Mouse (Mus musculus) lung, embryonic 16.5 days (tissue): ENCODE data around the gene Disc1. TPM values are rescaled to one million over a fixed set of nuclear protein-coding genes. Genes with fewer than 3 reads are reported as not detected.
A peak's percentile ranks its signal among the peaks of the same experiment; 100 is the strongest.

Experiments
- ATAC-seq: fragments of 200-750 bp; cut with Nextera tagmentation; 2 replicates; pipeline ENCODE4 v1.8.0; 2017; ENCODE audit warnings: low read depth, mild to moderate bottlenecking, moderate library complexity
- H3K27ac ChIP-seq: fragments of 300-500 bp; sonication (generic); 2 replicates; pipeline ENCODE4 v1.5.1; 2014; ENCODE audit warnings: mild to moderate bottlenecking, control low read depth, low read length
- H3K27me3 ChIP-seq: fragments of 300-500 bp; sonication (generic); 2 replicates; pipeline ENCODE4 v1.6.1; 2014; ENCODE audit warnings: low read depth, low read length, mixed read lengths; ENCODE audit not compliant: control insufficient read depth, insufficient read depth
- H3K36me3 ChIP-seq: fragments of 300-500 bp; sonication (generic); 2 replicates; pipeline ENCODE4 v1.6.1; 2014; ENCODE audit warnings: low read length; ENCODE audit not compliant: control insufficient read depth, insufficient read depth
- H3K4me1 ChIP-seq: fragments of 300-500 bp; sonication (generic); replicated peaks from 2 replicates; pipeline ENCODE4 v1.6.1; 2014; ENCODE audit warnings: low read length, mixed read lengths; ENCODE audit not compliant: control insufficient read depth, insufficient read depth
- H3K4me2 ChIP-seq: fragments of 300-500 bp; sonication (generic); 2 replicates; pipeline ENCODE4 v1.6.1; 2014; ENCODE audit warnings: low read depth, low read length, control low read depth
- H3K4me3 ChIP-seq: fragments of 300-500 bp; sonication (generic); 2 replicates; pipeline ENCODE4 v1.5.1; 2014; ENCODE audit warnings: mild to moderate bottlenecking, low read length, control low read depth
- H3K9ac ChIP-seq: fragments of 300-500 bp; sonication (generic); 2 replicates; pipeline ENCODE4 v1.6.1; 2014; ENCODE audit warnings: low read length, control low read depth
- H3K9me3 ChIP-seq: fragments of 300-500 bp; sonication (generic); 2 replicates; pipeline ENCODE4 v1.6.1; 2016; ENCODE audit warnings: low read length; ENCODE audit not compliant: control insufficient read depth
- WGBS: fragments of 180-500 bp; shearing (Covaris S2); extraction: QIAGEN DNeasy Blood & Tissue Kit; methylation state at CpG from one replicate; pipeline ENCODE4 v1.1.7; 2014; 5-methylcytosine and 5-hydroxymethylcytosine counted together
- polyA plus RNA-seq: library from polyadenylated mRNA; unstranded; fragments of >200 nt; fragmentation: Nextera tagmentation; extraction: Ambion mirVana; gene quantifications from 2 replicates; pipeline ENCODE4 v1.2.1, GENCODE M21; 2015

Gene Disc1
- polyA plus RNA-seq, 1 experiment from 2014 or later, result 2.6 TPM

DNA sequence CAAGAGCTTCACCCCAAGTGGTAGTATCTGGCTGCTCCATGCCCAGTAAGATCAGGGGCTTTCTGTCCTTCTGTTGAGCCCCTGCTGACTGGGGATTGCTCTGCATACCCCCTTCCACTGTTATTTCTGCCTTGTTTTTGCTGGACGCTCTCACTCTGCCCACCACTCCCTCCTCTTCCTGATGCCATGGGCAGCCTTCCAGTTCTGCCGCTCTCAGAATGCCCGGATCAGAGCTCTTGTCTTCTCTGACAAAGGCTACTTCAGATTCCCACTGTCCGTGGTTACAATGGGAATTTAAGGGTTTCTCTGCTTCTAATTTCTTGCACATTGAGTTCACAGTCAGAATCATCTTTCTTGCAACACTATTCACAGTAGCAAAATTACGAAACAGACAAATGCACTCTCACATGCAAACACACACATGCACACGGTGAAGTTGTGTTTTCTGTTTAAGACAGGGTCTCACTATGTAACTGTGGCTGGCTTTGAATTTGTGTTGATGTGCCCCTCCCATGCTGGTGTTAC lies 214.2 kb downstream of the Disc1 start:
- H3K4me1 ChIP-seq, result peaks cover 9% of the 10 kb centered on the region; the same call in 1 of the 2 replicates
- H3K4me3 ChIP-seq, result no peak overlapping the region
- ATAC-seq, result 0 out of 2 replicates have a peak, but pooled peaks have one; percentile 36
- no peaks in the 10 kb centered on the region for H3K9me3 ChIP-seq
- no peak overlapping the region for H3K4me2 ChIP-seq
- no peaks in the 10 kb centered on the region for H3K27me3 ChIP-seq
- no peaks in the 10 kb centered on the region for H3K36me3 ChIP-seq
- 58% methylated on average over 6 of the region's 6 CpGs for WGBS
- H3K27ac ChIP-seq, result no peak overlapping the region
- no peak overlapping the region for H3K9ac ChIP-seq

DNA sequence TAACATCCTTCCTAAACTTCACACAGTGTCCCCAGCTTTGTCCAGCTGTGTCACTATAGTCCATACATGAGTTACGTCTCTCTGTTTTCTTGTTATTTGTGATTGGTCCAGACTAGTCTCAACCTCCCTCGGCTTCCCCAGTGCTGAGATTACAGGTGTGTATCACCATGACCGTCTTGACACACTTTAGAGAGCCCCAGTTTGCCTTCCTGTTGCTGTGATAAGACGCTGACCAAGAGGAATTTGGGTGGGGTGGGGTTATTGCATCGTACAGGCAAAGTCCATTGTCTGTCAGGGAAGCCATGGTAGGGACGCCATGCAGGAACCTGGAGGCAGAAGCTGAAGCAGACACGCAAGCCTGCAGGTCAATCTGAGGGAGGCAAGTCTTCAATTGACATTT lies 216.3 kb downstream of the Disc1 start:
- peaks cover 3% of the 10 kb centered on the region; the same call in 1 of the 2 replicates for H3K9me3 ChIP-seq
- H3K27me3 ChIP-seq, result no peaks in the 10 kb centered on the region
- H3K27ac ChIP-seq, result no peak overlapping the region
- H3K9ac ChIP-seq, result no peak overlapping the region
- WGBS, result 65% methylated on average over 7 of the region's 7 CpGs
- no peaks in the 10 kb centered on the region for H3K36me3 ChIP-seq
- no peak for ATAC-seq
- no peak overlapping the region for H3K4me3 ChIP-seq
- H3K4me2 ChIP-seq, result no peak overlapping the region
- peaks cover 9% of the 10 kb centered on the region; the same call in 1 of the 2 replicates for H3K4me1 ChIP-seq

DNA sequence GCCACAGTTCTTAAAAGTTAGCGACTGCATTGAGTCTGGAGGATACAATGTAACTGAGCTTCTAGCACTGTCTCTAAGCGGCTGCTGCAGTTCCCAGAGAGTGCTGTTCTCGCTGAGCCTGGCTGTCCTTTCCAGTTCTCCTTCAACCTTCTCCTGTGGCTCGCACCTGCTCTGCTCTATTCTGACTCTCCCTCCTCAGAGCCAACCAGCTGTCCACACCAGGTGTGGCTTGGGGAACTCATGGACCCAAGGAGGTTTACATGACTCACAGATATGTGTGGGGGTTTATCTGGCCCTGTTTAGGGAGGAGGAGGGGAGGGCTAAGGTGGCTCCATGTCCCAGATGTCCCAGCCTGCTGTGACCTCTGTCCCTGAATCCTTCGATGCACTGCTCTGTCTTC lies 217.4 kb downstream of the Disc1 start:
- WGBS, result 58% methylated on average over 5 of the region's 5 CpGs
- ATAC-seq, result no peak

DNA sequence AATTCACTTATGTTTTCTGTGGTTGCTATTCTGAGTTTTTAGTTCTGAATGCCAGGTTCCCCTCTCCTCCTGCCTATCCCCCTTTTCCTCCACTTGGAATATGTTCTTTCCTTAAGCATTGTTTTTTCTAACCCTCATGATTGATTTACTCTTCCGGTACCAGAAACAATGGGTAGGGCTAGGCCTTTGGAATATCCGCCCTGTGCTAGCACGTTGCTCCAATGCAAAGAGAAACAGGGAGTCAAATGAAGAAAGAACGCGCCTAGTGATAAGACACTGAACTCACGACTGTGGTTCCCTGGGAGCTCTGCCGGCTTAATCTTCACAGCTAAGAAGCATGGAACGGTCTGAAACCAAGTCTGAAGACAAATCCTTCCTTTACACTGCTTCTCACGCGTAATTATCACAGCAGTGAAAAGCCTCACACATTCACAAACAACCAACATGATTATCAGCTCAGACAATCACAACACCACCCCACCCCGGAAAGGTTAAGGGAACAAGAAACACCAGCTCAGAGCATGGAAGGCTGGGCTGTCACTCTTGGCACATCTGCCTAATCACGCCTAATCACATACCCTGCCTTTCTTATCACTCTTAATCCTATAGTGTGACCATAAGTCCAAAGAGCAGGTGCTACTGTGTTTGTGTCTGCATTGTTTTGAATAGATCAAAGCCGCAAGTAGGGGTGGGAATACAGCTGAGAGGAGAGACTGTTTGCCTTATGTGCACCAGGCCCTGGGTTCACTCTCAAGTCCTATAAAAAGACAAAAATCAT lies 218.3 kb downstream of the Disc1 start:
- Histone ChIP-seq H3K4me3 (no peak overlapping the region), H3K9ac (no peak overlapping the region), H3K27me3 (no peaks in the 10 kb centered on the region), H3K4me2 (no peak overlapping the region), H3K27ac (peak overlapping the region; percentile 78), H3K9me3 (peaks cover 3% of the 10 kb centered on the region; the same call in 1 of the 2 replicates), H3K4me1 (peaks cover 9% of the 10 kb centered on the region; the same call in 1 of the 2 replicates), H3K36me3 (no peaks in the 10 kb centered on the region)
- 33% methylated on average over 13 of the region's 13 CpGs for WGBS
- ATAC-seq, result peak; percentile 62

More for the DNA sequence above, 217.4 kb downstream of the Disc1 start:
- Histone ChIP-seq H3K9me3 (peaks cover 3% of the 10 kb centered on the region; the same call in 1 of the 2 replicates), H3K4me2 (no peak overlapping the region), H3K36me3 (no peaks in the 10 kb centered on the region), H3K27me3 (no peaks in the 10 kb centered on the region), H3K27ac (peak overlapping the region; percentile 10; the same call in 1 of the 2 replicates), H3K9ac (no peak overlapping the region), H3K4me3 (no peak overlapping the region), H3K4me1 (peaks cover 9% of the 10 kb centered on the region; the same call in 1 of the 2 replicates)

DNA sequence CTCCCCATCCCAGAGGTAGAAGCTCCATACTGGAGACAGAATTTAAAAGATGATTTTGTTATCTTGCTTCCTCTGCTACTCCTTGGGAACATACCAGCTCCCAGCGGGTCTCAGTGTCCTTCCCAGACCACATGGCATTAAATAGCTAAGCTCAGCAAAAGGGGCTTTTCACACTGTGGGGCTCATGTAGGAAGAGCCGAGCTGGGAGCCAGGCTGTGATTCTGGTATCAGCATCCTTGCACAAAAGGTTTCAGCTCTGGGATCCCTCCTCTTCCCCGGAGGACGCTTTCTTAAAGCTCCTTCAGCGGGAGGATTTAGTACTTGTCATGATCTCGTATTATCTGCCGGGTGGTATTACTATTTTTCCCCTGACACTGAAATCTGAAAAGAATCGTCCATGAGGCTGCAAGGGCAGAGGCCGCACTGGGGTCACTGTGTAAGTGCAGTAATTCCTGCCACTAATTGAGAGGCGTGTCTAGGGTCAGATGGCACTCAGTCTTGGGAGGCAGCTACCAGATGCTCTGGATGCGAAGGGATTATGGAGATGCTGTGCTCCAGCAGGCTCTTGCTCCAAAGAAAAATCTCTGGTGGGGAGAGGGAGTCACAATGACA lies 223.2 kb downstream of the Disc1 start:
- WGBS, result 31% methylated on average over 11 of the region's 11 CpGs
- Histone ChIP-seq H3K4me1 (peaks cover 4% of the 10 kb centered on the region; the same call in 1 of the 2 replicates), H3K4me2 (no peak overlapping the region), H3K27ac (no peak overlapping the region), H3K9me3 (peaks cover 3% of the 10 kb centered on the region; the same call in 1 of the 2 replicates), H3K9ac (no peak overlapping the region), H3K4me3 (no peak overlapping the region), H3K27me3 (no peaks in the 10 kb centered on the region), H3K36me3 (no peaks in the 10 kb centered on the region)
- no peak for ATAC-seq

DNA sequence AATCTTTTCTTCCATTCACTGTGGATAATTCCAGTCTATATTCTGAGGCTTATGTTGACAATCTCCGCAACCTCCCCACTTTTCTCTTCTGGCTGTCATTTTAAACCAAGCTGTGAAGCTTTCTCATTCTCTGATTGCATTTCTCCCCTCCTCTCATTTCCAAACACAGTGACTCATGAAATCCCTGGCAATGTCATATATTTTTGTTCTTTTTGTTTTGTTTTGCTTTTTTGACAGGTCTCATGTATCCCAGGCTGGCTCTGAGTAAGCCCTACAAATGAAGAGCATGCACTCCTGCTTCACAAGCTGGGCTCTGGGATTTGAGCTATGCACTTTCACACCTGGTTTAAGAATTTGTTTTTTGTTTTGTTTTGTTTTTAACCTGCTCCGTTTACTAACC lies 225.2 kb downstream of the Disc1 start:
- Histone ChIP-seq H3K4me3 (no peak overlapping the region), H3K27me3 (no peaks in the 10 kb centered on the region), H3K4me1 (0 out of 2 replicates have a peak, but pooled peaks cover 3% of the 10 kb centered on the region), H3K27ac (no peak overlapping the region), H3K36me3 (no peaks in the 10 kb centered on the region), H3K4me2 (no peak overlapping the region), H3K9me3 (peaks cover 3% of the 10 kb centered on the region; the same call in 1 of the 2 replicates), H3K9ac (no peak overlapping the region)
- 88% methylated on average over 2 of the region's 2 CpGs for WGBS
- no peak for ATAC-seq

DNA sequence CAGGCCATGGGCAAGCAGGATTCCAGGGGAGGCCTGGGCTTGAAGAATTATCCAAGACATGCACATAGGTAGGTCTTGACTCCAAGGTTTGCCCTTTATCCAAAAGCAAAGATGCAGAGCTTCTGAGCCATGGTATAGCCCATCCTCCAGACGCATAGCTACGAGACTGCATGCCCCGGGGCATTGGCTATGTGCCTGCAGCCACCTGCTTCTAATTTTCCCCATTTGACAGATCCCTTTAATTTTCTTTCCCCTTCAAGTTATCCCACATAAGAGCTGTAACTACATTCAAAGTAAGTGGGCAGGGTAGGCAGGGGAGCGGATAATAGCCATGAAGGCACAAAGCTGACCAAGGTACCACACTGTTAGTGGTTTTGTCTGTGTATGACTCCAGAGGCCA lies 225.9 kb downstream of the Disc1 start:
- Histone ChIP-seq H3K4me2 (no peak overlapping the region), H3K4me3 (no peak overlapping the region), H3K27me3 (no peaks in the 10 kb centered on the region), H3K9me3 (peaks cover 2% of the 10 kb centered on the region; the same call in 1 of the 2 replicates), H3K4me1 (0 out of 2 replicates have a peak, but pooled peaks cover 3% of the 10 kb centered on the region), H3K36me3 (no peaks in the 10 kb centered on the region), H3K27ac (no peak overlapping the region), H3K9ac (no peak overlapping the region)
- no peak for ATAC-seq
- 86% methylated on average over 4 of the region's 4 CpGs for WGBS

DNA sequence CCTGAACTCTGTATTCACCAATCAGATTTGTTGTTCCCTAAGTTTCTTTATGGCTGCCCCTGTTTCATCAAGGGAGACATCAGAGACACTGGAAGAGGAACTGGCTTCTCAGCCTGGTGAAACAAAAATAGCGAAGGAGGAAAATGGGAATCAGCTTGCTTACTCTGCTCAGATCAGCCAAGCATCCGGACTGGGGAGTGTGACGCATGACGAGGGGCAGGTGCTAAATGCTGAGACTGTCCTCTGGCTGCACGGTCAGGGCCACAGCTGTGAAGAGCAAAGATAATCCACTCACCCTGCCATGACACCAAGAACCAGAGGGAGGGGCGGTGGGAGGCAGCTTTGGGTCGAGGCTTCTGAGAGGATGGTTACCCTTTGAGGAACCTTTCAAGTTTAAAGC lies 228.5 kb downstream of the Disc1 start:
- H3K9ac ChIP-seq, result no peak overlapping the region
- H3K4me2 ChIP-seq, result no peak overlapping the region
- peak; percentile 52; the same call in 1 of the 2 replicates for ATAC-seq
- 0 out of 2 replicates have a peak, but pooled peaks cover 3% of the 10 kb centered on the region for H3K4me1 ChIP-seq
- no peak overlapping the region for H3K4me3 ChIP-seq
- no peaks in the 10 kb centered on the region for H3K36me3 ChIP-seq
- WGBS, result 24% methylated on average over 7 of the region's 7 CpGs
- H3K27ac ChIP-seq, result no peak overlapping the region
- no peaks in the 10 kb centered on the region for H3K9me3 ChIP-seq
- H3K27me3 ChIP-seq, result no peaks in the 10 kb centered on the region

DNA sequence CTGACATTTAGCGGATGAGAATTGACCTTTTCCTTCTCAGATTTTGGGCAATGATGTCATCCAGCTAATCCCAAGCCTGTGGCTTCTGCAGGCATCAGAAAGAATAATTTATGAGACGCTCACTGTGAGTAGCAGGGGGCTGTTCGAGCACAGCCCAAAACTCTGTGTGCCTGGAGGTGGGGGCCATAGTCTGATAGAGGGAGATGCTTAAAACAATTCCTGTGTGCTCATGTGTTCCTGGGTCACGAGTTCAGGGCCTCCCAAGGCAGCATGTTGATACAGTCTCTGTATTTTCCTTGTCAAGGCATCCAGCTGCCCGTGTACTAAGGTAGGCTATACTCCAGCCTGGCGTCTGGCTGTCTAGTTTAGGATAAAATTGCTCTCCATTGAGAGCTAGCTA lies 229.5 kb downstream of the Disc1 start:
- ATAC-seq, result no peak
- Histone ChIP-seq H3K27ac (no peak overlapping the region), H3K4me1 (0 out of 2 replicates have a peak, but pooled peaks cover 6% of the 10 kb centered on the region), H3K4me3 (no peak overlapping the region), H3K9ac (no peak overlapping the region), H3K9me3 (no peaks in the 10 kb centered on the region), H3K4me2 (no peak overlapping the region), H3K36me3 (no peaks in the 10 kb centered on the region), H3K27me3 (no peaks in the 10 kb centered on the region)
- 71% methylated on average over 6 of the region's 6 CpGs for WGBS
